Mouse (Mus musculus) duodenum, adult 2 months (tissue): ENCODE results near the gene Olfr684. TPM values are rescaled to one million over a fixed set of nuclear protein-coding genes. Genes with fewer than 3 reads are reported as not detected.

ENCODE experiments used
- polyA plus RNA-seq: library from polyadenylated mRNA; depleted of rRNA; stranded (reverse); fragments of >200 nt; gene quantifications from 2 replicates; pipeline ENCODE4 v1.2.3, GENCODE M21; 2012; ENCODE audit warnings: low replicate concordance; rRNA removed

Gene Olfr684
- not detected in 2 replicates for polyA plus RNA-seq

DNA sequence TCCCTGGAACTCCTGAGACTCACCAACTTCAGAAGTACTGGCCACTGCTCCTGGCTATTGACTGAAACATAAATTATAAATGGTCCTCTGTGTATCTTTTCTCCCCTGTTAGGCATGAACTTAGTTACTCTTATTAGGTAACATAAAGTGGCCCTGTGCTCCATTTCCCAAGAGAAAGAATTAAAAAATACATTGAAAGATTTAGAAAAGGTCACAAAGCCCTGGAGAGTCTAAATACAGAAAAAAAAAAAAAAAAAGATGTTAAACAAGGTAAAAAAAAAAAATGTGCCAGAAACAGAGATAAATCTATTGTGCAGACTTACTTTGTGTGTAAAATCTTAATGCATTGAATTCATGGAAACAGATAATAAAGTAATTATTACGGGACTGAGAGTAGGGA, at the start of gene Olfr684:
Gene Olfr684 (minus strand): TSS at position 101 of the 400 bp plus-strand sequence.

DNA sequence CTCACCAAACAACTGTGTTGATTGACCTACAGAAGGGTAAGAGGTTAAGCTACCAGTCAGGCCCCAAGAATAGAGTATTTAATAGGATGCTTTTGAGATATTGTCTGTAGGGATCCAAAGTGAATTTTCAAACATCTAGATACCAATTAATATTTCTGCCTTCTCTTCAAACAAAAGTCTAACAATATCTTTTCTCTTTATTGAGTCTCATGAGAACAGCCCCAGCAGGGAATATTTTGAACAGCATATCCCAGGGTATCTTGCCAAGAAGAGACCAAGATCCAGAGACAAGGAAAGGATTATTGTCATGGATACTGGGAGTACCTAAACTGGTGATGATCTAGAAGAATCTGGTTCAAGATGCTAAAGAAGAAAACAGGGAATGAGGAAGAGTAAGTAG, 43.9 kb upstream of the Olfr684 start, which contains the start of gene Olfr686:
Gene Olfr686 (minus strand): TSS at position 101 of the 400 bp plus-strand sequence.

DNA sequence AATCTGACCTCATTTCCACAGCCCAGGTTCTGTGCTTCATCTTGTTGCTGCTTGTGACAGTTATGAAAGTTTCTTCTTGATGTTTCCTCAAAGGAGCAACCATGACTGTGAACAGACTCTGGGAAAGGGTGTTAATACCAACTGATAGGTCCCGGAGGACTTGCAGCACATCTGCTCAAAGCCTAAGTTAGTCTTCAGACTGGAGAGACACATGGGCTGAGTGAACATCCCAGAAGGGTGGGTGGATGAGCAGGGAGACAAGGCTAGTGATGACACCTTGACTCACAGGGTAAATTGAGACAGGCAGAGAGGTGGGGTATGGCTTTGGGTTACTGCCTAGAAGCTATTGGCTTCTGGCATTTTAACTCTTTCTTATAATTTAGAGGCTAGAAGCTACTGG, 22.5 kb upstream of the Olfr684 start, which contains the start of gene Olfr685:
Gene Olfr685 (minus strand): TSS at position 101 of the 400 bp plus-strand sequence.

DNA sequence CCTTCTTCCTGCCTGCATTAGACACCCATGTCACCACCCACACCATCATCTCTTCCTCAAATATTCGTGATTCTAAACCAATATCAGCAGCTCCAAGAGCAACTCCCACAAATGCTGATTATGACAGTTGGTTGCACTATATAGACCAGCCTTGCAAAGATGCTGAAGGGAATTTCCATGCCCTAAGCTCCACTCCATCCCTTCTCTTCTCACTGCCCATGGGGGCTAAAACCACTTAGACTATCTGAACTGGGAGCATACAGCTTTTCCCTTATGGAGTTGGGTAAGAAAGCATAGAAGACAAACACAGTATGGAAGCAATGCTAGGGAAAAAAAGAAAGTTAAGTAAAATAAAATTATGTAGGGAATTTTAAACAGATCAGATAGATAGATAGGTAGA, 16.5 kb downstream of the Olfr684 start, which contains the start of gene Olfr683:
Gene Olfr683 (minus strand): TSS at position 101 of the 400 bp plus-strand sequence.

DNA sequence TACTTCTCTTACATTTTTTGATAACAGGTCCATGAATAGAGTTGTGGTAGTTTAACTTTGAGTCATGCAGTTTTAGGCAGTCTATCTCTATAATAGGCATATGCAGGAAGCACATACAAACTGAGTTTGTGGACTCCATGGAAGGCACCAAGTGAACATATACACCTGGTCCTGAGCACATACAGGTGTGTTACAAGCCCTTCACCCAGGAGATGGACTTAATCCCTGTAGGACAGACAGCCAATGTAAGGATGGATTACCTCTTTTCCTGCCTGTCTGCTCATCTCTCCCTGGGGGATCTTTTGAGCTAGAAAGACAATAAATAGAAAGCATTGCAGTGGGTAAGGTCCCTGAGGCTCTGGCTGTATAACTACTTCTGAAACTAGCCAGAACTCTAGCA, 46.9 kb downstream of the Olfr684 start, which contains the start of gene Olfr681:
Gene Olfr681 (plus strand): TSS at position 301 of the 400 bp plus-strand sequence.

Other genes starting within 250 kb of the Olfr684 start
- gene Olfr667, start 242.2 kb downstream of the Olfr684 start, polyA plus RNA-seq = not detected in 2 replicates
- gene Olfr668, start 235.6 kb downstream of the Olfr684 start, polyA plus RNA-seq = not detected in 2 replicates
- not detected in 2 replicates for gene Olfr669, start 229.4 kb downstream of the Olfr684 start, polyA plus RNA-seq
- gene Olfr670, start 201.0 kb downstream of the Olfr684 start, polyA plus RNA-seq = not detected in 2 replicates
- gene Olfr671, start 184.5 kb downstream of the Olfr684 start, polyA plus RNA-seq = not detected in 2 replicates
- not detected in 2 replicates for gene Olfr672, start 161.6 kb downstream of the Olfr684 start, polyA plus RNA-seq
- not detected in 2 replicates for gene Olfr675, start 135.2 kb downstream of the Olfr684 start, polyA plus RNA-seq
- not detected in 2 replicates for gene Olfr676, start 131.0 kb downstream of the Olfr684 start, polyA plus RNA-seq
- gene Olfr677, start 112.3 kb downstream of the Olfr684 start, polyA plus RNA-seq = not detected in 2 replicates
- not detected in 2 replicates for gene Olfr678, start 99.2 kb downstream of the Olfr684 start, polyA plus RNA-seq
- not detected in 2 replicates for gene Olfr679, start 82.4 kb downstream of the Olfr684 start, polyA plus RNA-seq
- not detected in 2 replicates for gene Olfr680-ps1, start 70.8 kb downstream of the Olfr684 start, polyA plus RNA-seq
- not detected in 2 replicates for gene Olfr681, start 46.8 kb downstream of the Olfr684 start, polyA plus RNA-seq
- gene Olfr683, start 16.6 kb downstream of the Olfr684 start, polyA plus RNA-seq = not detected in 2 replicates
- gene Olfr685, start 22.4 kb upstream of the Olfr684 start, polyA plus RNA-seq = not detected in 2 replicates
- gene Olfr686, start 43.8 kb upstream of the Olfr684 start, polyA plus RNA-seq = not detected in 2 replicates
- not detected in 2 replicates for gene Olfr688, start 124.4 kb upstream of the Olfr684 start, polyA plus RNA-seq
- not detected in 2 replicates for gene Olfr689, start 147.5 kb upstream of the Olfr684 start, polyA plus RNA-seq
- gene Olfr690, start 170.5 kb upstream of the Olfr684 start, polyA plus RNA-seq = not detected in 2 replicates
- not detected in 2 replicates for gene Olfr691, start 178.6 kb upstream of the Olfr684 start, polyA plus RNA-seq
- not detected in 2 replicates for gene Olfr692, start 204.6 kb upstream of the Olfr684 start, polyA plus RNA-seq
- not detected in 2 replicates for gene Gm5901, start 211.4 kb upstream of the Olfr684 start, polyA plus RNA-seq
- 67.5 and 94.3 TPM in 2 replicates for gene Fam160a2, start 236.4 kb upstream of the Olfr684 start, polyA plus RNA-seq
- 0.05 and 0.34 TPM in 2 replicates for gene Cnga4, start 240.9 kb upstream of the Olfr684 start, polyA plus RNA-seq